Mouse (Mus musculus): ENCODE results near the gene Lgr6. TPM values are rescaled to one million over a fixed set of nuclear protein-coding genes. Genes with fewer than 3 reads are reported as not detected.

Gene Lgr6
- polyA plus RNA-seq, 1 experiment from 2014 or later, result 0.49 TPM

DNA sequence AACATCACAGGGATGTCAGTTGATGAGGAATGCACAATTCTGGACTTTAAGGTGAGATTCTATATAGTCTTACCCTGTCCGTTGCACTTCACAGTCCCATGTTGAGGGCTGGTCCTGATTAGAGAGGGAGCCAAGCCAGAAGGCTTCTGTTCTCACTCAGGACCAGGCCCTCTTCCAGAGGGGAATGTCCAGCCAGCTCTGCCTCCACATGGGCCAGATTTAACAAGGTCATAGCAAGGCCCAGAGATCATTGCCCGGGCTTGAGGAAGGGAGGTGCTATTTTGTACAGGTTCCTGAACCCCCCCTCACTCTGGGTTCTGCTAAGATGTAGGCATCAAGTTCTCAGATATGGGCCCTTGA lies 87.4 kb downstream of the Lgr6 start:
- DNase-seq (ENCODE audit: low spot score), result no peak
- H3K4me3 ChIP-seq, result no peak overlapping the region
- no peaks in the 10 kb centered on the region for H3K9me3 ChIP-seq
- peaks cover 22% of the 10 kb centered on the region for H3K27me3 ChIP-seq (ENCODE audit: insufficient read depth, poor library complexity, severe bottlenecking)
- no peak overlapping the region for H3K27ac ChIP-seq
- H3K4me1 ChIP-seq, result peaks cover 65% of the 10 kb centered on the region
- H3K36me3 ChIP-seq, result no peaks in the 10 kb centered on the region
- 70% methylated on average over 2 of the region's 2 CpGs for WGBS

DNA sequence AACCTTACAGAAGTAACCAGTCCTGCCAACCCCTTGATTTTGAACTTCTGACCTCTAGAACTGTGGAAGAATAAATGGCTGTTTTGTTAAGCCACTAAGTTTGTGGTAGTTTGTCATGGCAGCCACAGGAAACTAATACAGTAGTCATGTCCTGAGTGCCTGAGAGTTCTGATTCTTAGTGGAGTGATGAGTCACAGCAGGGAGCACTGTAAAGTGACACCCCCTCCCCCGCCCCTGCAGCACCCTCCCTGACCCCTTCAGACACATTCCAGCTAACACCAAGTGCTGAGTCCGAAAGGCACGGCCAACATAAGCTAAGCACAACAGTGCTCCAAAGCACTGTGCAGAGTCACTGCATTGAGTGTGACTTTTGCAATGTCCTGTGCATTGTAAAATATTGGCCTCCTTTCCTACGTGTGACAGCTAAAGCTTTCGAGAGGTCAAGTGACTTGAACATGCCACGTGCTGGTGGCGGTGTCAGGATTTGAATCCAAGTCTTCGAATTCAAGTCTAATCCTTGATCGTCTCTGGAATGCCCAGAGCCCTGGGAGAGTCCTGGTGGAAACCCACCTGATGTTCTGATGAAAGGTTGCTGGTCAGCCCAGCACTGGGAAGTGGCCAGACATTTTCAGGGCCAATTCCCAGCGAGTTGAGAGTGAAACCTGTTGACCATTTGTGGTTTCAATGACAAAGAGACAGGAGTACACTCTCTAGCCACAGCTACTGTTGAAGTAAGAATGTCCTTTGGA lies 88.0 kb downstream of the Lgr6 start:
- Histone ChIP-seq H3K4me1 (peaks cover 65% of the 10 kb centered on the region), H3K36me3 (no peaks in the 10 kb centered on the region), H3K4me3 (no peak overlapping the region), H3K27me3 (ENCODE audit: insufficient read depth, poor library complexity, severe bottlenecking) (peaks cover 22% of the 10 kb centered on the region), H3K27ac (no peak overlapping the region), H3K9me3 (no peaks in the 10 kb centered on the region)
- WGBS, result 68% methylated on average over 10 of the region's 10 CpGs
- DNase-seq (ENCODE audit: low spot score), result no peak

DNA sequence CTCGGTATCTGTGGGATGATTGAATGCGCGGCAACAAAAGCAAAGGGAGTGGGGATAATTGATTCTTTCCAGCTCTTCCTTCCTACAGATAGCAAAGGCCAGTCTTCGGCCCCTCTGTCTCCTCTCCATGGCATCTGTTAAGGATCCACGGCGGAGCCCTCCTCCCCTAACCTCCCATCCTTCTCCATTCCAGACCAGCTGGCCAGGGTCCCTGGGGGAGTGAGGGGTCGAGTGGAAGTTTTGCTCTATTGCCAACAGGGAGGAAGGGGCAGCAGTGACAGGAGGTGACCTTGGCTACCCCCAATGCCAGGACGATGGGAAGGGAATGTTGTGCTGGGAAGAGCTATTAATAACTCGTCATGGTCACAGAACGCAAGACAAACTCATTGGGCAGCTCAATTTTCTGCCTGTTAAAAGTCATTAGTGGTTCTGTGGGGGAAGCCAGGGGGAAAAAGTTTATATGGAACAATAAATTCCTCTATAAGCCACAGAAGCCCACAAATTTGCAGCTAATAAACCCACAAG lies 90.1 kb downstream of the Lgr6 start:
- no peaks in the 10 kb centered on the region for H3K9me3 ChIP-seq
- 39% methylated on average over 10 of the region's 10 CpGs for WGBS
- no peaks in the 10 kb centered on the region for H3K36me3 ChIP-seq
- H3K4me1 ChIP-seq, result peaks cover 45% of the 10 kb centered on the region
- peak overlapping the region; percentile 6; the same call in 1 of the 2 replicates for H3K4me3 ChIP-seq
- peaks cover 20% of the 10 kb centered on the region for H3K27me3 ChIP-seq (ENCODE audit: insufficient read depth, poor library complexity, severe bottlenecking)
- H3K27ac ChIP-seq, result peak overlapping the region; percentile 79
- DNase-seq (ENCODE audit: low spot score), result no peak

DNA sequence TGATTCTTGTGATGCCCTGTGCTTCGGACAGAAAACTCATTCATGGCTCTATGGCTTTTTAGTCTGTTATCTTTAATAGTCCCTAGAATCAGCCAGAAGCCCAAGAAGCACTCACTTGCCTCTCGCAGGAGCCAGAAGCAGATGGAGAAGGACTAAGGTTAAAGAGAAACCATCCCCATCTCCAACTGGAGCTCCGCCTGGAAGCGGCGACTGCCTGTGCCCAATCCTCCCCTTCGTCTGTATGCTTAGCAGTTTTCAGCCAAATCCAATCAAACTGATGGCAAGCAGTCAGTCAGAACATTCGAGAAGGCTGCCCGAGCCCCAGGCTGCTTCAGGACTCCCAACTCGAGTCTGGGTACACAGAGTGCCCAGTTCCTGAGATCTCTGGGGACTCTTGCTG lies 92.6 kb downstream of the Lgr6 start:
- H3K36me3 ChIP-seq, result no peaks in the 10 kb centered on the region
- WGBS, result 71% methylated on average over 9 of the region's 9 CpGs
- no peak overlapping the region for H3K27ac ChIP-seq
- H3K9me3 ChIP-seq, result no peaks in the 10 kb centered on the region
- H3K4me3 ChIP-seq, result no peak overlapping the region
- H3K4me1 ChIP-seq, result peaks cover 31% of the 10 kb centered on the region
- no peak for DNase-seq (ENCODE audit: low spot score)
- 0 out of 2 replicates have a peak, but pooled peaks cover 3% of the 10 kb centered on the region for H3K27me3 ChIP-seq (ENCODE audit: insufficient read depth, poor library complexity, severe bottlenecking)

DNA sequence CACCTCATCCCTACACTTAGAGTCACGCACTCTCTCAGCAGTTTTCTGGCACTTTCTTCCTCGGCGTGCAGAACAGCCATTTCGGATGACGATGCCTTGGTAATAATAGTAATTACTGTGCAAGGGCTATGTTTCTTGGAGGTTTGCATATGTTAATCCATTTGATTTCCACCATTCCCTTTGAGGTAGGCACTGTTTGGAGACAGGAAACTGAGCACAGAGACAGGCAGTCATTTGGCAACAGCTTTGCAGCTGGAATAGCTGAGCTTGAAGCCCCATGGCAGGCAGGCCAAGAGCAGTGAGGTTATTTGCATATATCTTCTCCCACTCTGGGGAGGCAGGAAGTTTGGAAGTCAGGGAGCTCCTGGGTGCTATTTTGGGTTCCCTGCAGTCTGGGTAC lies 93.2 kb downstream of the Lgr6 start:
- Histone ChIP-seq H3K9me3 (no peaks in the 10 kb centered on the region), H3K4me3 (no peak overlapping the region), H3K27me3 (ENCODE audit: insufficient read depth, poor library complexity, severe bottlenecking) (0 out of 2 replicates have a peak, but pooled peaks cover 3% of the 10 kb centered on the region), H3K4me1 (peaks cover 26% of the 10 kb centered on the region), H3K36me3 (no peaks in the 10 kb centered on the region), H3K27ac (no peak overlapping the region)
- no peak for DNase-seq (ENCODE audit: low spot score)
- WGBS, result 89% methylated on average over 5 of the region's 5 CpGs

DNA sequence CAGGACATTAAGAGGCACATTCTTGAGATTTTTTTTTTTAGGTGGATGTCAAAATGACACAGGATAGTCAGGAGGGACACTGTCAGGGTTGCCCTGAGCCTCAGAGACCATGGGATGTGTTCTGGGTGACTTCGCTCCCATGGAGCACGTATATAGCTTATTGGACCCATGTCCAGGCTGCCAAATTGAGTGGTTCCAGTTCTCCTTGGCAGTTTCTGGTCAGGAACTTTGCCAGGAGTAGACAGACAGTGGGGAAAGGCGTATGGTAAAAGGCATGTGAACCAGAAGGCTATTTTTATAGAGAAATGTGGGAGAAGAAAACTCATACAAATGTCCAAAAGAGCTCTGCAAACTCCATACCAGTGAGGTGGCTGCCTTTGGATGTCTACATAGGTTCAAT lies 95.2 kb downstream of the Lgr6 start:
- Histone ChIP-seq H3K4me1 (peaks cover 8% of the 10 kb centered on the region), H3K9me3 (no peaks in the 10 kb centered on the region), H3K27ac (no peak overlapping the region), H3K27me3 (ENCODE audit: insufficient read depth, poor library complexity, severe bottlenecking) (0 out of 2 replicates have a peak, but pooled peaks cover 8% of the 10 kb centered on the region), H3K36me3 (no peaks in the 10 kb centered on the region), H3K4me3 (no peak overlapping the region)
- WGBS, result 67% methylated on average over 3 of the region's 3 CpGs
- no peak for DNase-seq (ENCODE audit: low spot score)

DNA sequence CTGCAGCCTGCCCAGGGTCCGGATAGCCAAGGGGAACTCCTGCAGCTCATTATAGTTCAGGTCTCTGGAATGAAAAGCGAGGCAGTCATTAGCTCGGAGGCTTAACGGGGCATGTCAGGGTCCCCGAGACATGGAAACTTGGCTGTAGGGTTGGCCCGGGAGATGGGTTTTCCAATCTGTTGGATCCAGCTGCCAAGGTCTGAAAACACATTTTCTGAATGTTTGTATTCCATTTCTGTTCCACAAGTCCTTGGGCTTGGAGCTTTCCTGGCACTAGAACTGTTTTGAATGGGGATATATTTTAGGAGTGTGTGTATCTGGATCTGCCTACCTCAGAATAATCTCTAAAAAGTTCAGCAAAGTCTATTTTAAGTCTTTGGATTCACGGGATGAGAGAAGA lies 99.4 kb downstream of the Lgr6 start:
- H3K9me3 ChIP-seq, result no peaks in the 10 kb centered on the region
- peaks cover 25% of the 10 kb centered on the region; the same call in 1 of the 2 replicates for H3K27me3 ChIP-seq (ENCODE audit: insufficient read depth, poor library complexity, severe bottlenecking)
- 67% methylated on average over 7 of the region's 7 CpGs for WGBS
- no peaks in the 10 kb centered on the region for H3K36me3 ChIP-seq
- no peak for DNase-seq (ENCODE audit: low spot score)
- H3K27ac ChIP-seq, result no peak overlapping the region
- H3K4me3 ChIP-seq, result no peak overlapping the region
- H3K4me1 ChIP-seq, result no peaks in the 10 kb centered on the region

DNA sequence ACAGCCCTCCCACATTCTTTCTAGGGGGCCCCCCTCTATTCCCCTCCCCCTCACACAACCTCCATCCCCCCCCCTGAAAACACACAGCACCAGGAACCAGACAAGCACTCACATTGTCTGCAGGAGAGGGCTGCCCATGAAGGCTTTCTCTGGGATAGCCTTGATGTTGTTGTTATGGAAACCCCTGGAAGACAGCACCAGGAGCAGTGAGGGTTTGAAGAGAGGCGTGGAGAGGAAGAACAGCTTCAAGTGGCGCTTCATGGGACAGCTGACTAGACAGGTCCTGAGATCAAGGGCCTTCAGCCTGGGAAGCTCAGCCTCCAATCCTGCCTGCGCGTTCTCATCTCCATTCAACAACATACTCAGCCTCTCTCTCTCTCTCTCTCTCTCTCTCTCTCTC lies 101.7 kb downstream of the Lgr6 start:
- WGBS, result 40% methylated on average over 4 of the region's 4 CpGs
- H3K4me1 ChIP-seq, result no peaks in the 10 kb centered on the region
- no peaks in the 10 kb centered on the region for H3K9me3 ChIP-seq
- H3K27ac ChIP-seq, result no peak overlapping the region
- no peak overlapping the region for H3K4me3 ChIP-seq
- H3K27me3 ChIP-seq (ENCODE audit: insufficient read depth, poor library complexity, severe bottlenecking), result peaks cover 44% of the 10 kb centered on the region; the same call in 1 of the 2 replicates
- no peak for DNase-seq (ENCODE audit: low spot score)
- no peaks in the 10 kb centered on the region for H3K36me3 ChIP-seq

DNA sequence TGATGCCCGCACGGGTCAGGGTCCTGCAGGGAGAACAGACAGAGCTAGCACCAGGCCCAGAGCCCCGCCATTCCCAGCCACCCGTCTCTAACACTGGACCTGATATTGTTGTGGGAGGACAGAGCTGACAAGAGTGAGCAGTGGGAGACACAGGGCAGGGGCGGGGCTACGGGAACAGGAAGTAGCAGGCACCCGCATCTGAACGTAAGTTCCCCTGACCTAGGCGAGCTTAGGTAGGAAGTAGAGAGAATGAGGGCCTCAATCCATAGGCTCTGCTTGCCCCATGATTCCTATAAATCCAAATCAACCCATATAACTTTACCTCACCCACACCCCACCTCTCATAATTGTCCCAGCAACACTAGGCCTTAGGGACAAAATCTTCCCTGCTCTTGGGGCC lies 104.5 kb downstream of the Lgr6 start:
- peaks cover 68% of the 10 kb centered on the region for H3K27me3 ChIP-seq (ENCODE audit: insufficient read depth, poor library complexity, severe bottlenecking)
- no peak overlapping the region for H3K27ac ChIP-seq
- 0 out of 2 replicates have a peak, but pooled peaks cover 4% of the 10 kb centered on the region for H3K4me1 ChIP-seq
- DNase-seq (ENCODE audit: low spot score), result no peak
- H3K9me3 ChIP-seq, result no peaks in the 10 kb centered on the region
- 67% methylated on average over 9 of the region's 9 CpGs for WGBS
- no peaks in the 10 kb centered on the region for H3K36me3 ChIP-seq
- no peak overlapping the region for H3K4me3 ChIP-seq

DNA sequence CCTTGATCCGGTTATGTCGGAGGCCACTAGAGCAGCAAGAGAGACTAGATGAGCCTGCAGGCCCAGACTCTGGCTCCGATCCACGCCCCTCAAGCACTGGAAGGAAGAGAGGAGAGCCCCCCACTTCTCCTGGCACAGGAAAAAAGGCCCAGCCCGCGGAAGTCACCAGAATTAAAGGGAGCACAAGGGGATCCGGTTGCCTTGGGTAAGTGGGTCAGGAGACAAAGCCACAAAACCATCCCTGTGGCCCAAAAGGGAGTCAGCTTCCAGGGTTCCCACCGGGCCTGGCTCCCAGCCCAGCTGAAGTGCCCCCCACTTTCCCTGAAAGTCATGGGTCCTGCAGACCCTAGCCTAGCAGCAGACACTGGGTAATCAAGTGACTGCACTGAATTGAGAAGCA lies 106.8 kb downstream of the Lgr6 start:
- Histone ChIP-seq H3K27ac (no peak overlapping the region), H3K36me3 (no peaks in the 10 kb centered on the region), H3K9me3 (no peaks in the 10 kb centered on the region), H3K27me3 (ENCODE audit: insufficient read depth, poor library complexity, severe bottlenecking) (peaks cover 77% of the 10 kb centered on the region), H3K4me1 (0 out of 2 replicates have a peak, but pooled peaks cover 6% of the 10 kb centered on the region), H3K4me3 (no peak overlapping the region)
- 89% methylated on average over 8 of the region's 8 CpGs for WGBS
- DNase-seq (ENCODE audit: low spot score), result no peak

DNA sequence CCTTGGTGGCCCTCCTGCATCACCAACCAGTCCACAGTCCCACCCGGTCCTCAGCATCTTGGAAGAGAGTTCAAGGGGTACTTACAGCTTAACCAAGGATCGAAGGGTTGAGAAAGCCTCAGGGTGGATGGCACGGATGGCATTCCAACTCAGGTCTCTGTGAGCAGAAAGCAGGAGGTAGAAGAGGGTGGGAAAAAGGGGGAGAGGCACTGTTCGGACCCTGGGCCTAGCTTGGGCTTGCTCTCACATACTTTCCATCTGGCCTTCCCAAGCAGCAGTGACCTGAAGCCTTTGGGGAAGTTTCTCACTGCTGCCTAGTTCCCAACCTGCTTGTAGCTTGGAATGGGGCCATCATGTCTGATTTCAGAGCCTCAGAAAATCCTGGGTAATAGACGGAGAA lies 107.5 kb downstream of the Lgr6 start:
- Histone ChIP-seq H3K9me3 (no peaks in the 10 kb centered on the region), H3K4me1 (0 out of 2 replicates have a peak, but pooled peaks cover 6% of the 10 kb centered on the region), H3K36me3 (no peaks in the 10 kb centered on the region), H3K4me3 (no peak overlapping the region), H3K27ac (no peak overlapping the region), H3K27me3 (ENCODE audit: insufficient read depth, poor library complexity, severe bottlenecking) (peaks cover 76% of the 10 kb centered on the region)
- no peak for DNase-seq (ENCODE audit: low spot score)
- 75% methylated on average over 5 of the region's 5 CpGs for WGBS

DNA sequence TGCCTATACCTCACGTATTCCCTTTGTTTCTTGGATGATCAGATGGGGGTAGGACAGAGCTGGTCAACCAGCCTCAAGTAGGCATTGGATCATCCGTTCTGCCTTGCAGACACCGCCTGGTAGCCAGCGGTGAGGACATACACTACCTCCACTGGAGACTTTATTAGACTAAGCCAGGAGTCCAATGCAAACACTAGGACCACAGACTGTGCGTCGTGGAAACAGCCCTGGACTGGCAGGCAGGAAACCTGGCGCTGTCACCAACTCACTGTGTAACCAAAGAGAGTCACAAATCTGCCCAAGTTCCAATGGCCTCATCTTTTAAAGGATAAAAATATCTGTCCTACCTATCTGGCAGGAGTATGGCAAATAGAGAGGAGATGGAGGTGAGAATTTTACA lies 108.6 kb downstream of the Lgr6 start:
- no peaks in the 10 kb centered on the region for H3K9me3 ChIP-seq
- H3K4me1 ChIP-seq, result peaks cover 15% of the 10 kb centered on the region
- H3K36me3 ChIP-seq, result no peaks in the 10 kb centered on the region
- DNase-seq (ENCODE audit: low spot score), result peak; percentile 59
- H3K4me3 ChIP-seq, result no peak overlapping the region
- 84% methylated on average over 7 of the region's 7 CpGs for whole genome bisulfite sequencing
- H3K27me3 ChIP-seq (ENCODE audit: insufficient read depth, poor library complexity, severe bottlenecking), result peaks cover 82% of the 10 kb centered on the region
- H3K27ac ChIP-seq, result no peak overlapping the region

DNA sequence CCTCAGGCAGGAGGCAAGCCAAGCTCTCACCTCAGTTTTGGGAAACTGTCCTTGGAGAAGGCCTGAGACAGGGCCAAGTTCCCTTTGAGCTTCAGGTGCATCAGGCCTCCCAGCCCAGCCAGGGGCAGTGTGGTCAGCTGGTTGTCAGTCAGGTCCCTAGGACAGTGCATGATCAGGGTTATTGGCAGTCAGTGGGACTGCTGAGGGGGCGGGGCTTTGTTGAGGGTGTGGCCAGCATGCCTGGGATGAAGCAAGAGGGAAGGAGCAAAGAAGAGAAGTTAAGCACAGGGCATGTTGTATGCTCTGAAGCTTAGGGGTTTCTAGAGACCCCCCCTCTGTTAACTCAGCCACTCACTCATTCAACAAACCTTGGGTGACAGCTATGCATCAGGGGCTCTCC lies 109.1 kb downstream of the Lgr6 start:
- peaks cover 15% of the 10 kb centered on the region for H3K4me1 ChIP-seq
- peak; percentile 69 for DNase-seq (ENCODE audit: low spot score)
- H3K27me3 ChIP-seq (ENCODE audit: insufficient read depth, poor library complexity, severe bottlenecking), result peaks cover 88% of the 10 kb centered on the region
- no peak overlapping the region for H3K4me3 ChIP-seq
- H3K9me3 ChIP-seq, result no peaks in the 10 kb centered on the region
- no peak overlapping the region for H3K27ac ChIP-seq
- H3K36me3 ChIP-seq, result no peaks in the 10 kb centered on the region
- 14% methylated on average over 1 of the region's 1 CpGs for WGBS
